Mouse (Mus musculus) liver, adult (tissue): ENCODE measurements around the gene Nwd2.

Experiments used
- GATA4 ChIP-seq: IDR thresholded peaks from 2 replicates; pipeline ENCODE4 v1.6.1; 2014; ENCODE audit warnings: mild to moderate bottlenecking, low read length; ENCODE audit not compliant: insufficient replicate concordance

Nwd2 gene

GRCm38 (mm10) chr5:63847541-63848226 is 198.8 kb downstream of the Nwd2 start:
- TF ChIP-seq GATA4 = no peak

- TF ChIP-seq GATA4 = no peak
These were observed 210.0 kb downstream of the Nwd2 start for GRCm38 (mm10) chr5:63858901-63859300.
